Mouse (Mus musculus): ENCODE results near the gene Coa3. TPM values are rescaled to one million over a fixed set of nuclear protein-coding genes. Genes with fewer than 3 reads are reported as not detected.
A peak's percentile ranks its signal among the peaks of the same experiment; 100 is the strongest.

Coa3 gene
- total and polyA plus RNA-seq, 3 experiments = 88.4 to 302 (median 101) TPM

DNA sequence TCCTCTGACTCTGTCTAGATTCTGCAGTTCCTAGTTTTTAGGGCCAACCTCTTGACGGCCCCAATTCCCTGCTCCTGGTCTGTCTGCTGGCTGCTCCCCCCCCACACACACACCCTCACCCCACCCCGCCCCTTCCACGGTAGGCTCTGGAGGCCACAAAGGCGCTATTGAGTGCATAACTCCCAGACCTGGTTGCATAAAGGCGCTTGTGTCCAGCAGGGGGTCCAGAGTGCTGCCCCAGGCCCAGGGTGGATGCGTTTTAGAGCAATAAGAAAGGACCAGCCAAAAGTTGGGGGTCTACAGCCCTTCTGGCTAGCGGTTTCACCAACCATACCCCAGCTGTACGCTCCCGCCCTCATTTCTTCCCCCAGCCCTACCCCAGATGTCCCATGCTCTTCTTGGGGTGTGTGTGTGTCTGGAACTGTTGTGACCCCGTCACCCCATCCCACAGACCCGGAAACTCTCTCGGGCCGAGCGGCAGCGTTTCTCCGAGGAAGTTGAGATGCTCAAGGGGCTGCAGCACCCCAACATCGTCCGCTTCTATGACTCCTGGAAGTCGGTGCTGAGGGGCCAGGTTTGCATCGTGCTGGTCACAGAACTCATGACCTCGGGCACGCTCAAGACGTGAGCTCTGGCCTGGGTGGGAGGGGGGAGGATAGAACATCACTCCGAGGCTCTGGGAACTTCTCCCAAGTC lies 16.5 kb downstream of the Coa3 start:
- peaks cover 3% of the 10 kb centered on the region for H3K36me3 ChIP-seq (ENCODE audit: control insufficient read depth, insufficient read depth, low read length)
- no peak for DNase-seq
- H3K9ac ChIP-seq (ENCODE audit: low read depth, low read length) = no peak overlapping the region
- intact Hi-C loops (cut with DNase I) = loop anchor here (2.0 kb wide), 1 partner anchor 14 kb away; no protein-coding TSS in a partner anchor
- H3K27ac ChIP-seq = no peak overlapping the region
- 20% methylated on average over 24 of the region's 24 CpGs for WGBS
- H3K79me2 ChIP-seq (replicated peaks; ENCODE audit: control insufficient read depth, insufficient read depth, low read length) = no peaks in the 10 kb centered on the region
- no peaks in the 10 kb centered on the region; the same call in 1 of the 2 replicates for H3K27me3 ChIP-seq (ENCODE audit: control insufficient read depth, insufficient read depth, low read length)
- no peak overlapping the region for H3K4me3 ChIP-seq
- peaks cover 8% of the 10 kb centered on the region for H3K4me1 ChIP-seq (ENCODE audit: control insufficient read depth, insufficient read depth, low read length)
- TF ChIP-seq CTCF (IDR thresholded peaks at IDR 0.05) (no peak), EP300 (IDR thresholded peaks at IDR 0.05; ENCODE audit: insufficient read depth, low read depth, low read length) (no peak), POLR2A (IDR thresholded peaks at IDR 0.05; ENCODE audit: insufficient read depth, low read depth, low read length) (no peak)

GRCm38 (mm10) chr11:101260826-101261380 lies 18.0 kb downstream of the Coa3 start:
- H3K9ac ChIP-seq (ENCODE audit: low read depth, low read length) = peak overlapping the region; percentile 89
- H3K79me2 ChIP-seq (replicated peaks; ENCODE audit: control insufficient read depth, insufficient read depth, low read length) = no peaks in the 10 kb centered on the region
- H3K4me1 ChIP-seq (ENCODE audit: control insufficient read depth, insufficient read depth, low read length) = peaks cover 11% of the 10 kb centered on the region
- intact Hi-C loops (cut with DNase I) = no loop called here
- no peaks in the 10 kb centered on the region; the same call in 1 of the 2 replicates for H3K27me3 ChIP-seq (ENCODE audit: control insufficient read depth, insufficient read depth, low read length)
- H3K4me3 ChIP-seq = peak overlapping the region; percentile 78
- H3K27ac ChIP-seq = peak overlapping the region; percentile 86
- TF ChIP-seq EP300 (IDR thresholded peaks at IDR 0.05; ENCODE audit: insufficient read depth, low read depth, low read length) (no peak), CTCF (IDR thresholded peaks at IDR 0.05) (no peak), POLR2A (IDR thresholded peaks at IDR 0.05; ENCODE audit: insufficient read depth, low read depth, low read length) (no peak)
- no peak for DNase-seq
- under 1% methylated on average over 30 of the region's 30 CpGs for WGBS
- peaks cover 5% of the 10 kb centered on the region for H3K36me3 ChIP-seq (ENCODE audit: control insufficient read depth, insufficient read depth, low read length)

DNA sequence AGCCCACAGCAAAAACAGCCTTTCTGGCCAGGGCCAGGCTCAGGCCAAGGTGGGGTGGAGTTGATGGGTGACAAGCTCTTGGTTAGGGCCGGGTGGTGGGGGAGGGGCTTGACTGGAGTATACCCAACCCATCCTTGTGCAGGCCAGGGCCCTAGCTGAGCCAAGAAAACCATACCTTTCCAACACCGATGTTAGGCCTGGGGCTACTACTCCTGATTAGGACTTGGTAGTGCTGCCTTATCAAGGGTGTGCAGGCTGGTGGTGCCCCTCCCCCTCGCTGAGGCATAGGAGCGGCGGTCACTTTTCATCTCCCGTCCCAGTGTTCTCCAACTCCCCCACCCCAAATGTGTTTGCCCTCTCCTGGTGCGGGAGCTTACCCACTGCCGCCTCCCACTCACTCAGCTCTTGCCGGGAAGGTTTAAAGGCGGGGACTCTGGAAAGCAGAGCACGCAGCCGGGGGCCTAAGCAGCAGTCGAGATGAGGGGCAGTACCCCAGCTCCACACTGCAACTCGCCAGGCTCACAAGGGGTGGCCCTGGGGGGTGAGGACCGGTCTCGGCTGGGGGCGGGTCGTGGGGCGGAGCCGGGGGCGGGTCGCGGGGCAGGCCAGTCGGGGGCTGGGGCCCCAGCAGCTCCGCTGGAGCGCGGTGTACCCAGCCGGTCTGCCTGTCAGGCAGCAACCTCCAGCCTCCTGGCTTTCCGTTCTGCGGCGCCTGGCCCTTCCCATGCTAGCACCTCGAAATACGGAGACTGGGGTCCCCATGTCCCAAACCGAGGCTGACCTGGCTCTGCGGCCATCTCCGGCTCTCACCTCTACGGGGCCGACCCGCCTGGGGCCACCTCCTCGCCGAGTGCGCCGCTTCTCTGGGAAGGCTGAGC lies 18.7 kb downstream of the Coa3 start, which contains the start of gene Wnk4:
Wnk4 (plus strand) TSS at position 620 of the 878 bp plus-strand sequence.
- TF ChIP-seq POLR2A (IDR thresholded peaks at IDR 0.05; ENCODE audit: insufficient read depth, low read depth, low read length) = peak; percentile 79
- TF ChIP-seq EP300 (IDR thresholded peaks at IDR 0.05; ENCODE audit: insufficient read depth, low read depth, low read length) = peak; percentile 11; the same call in 1 of the 2 replicates
- no peak for TF ChIP-seq CTCF (IDR thresholded peaks at IDR 0.05)
- peak within 1 kb of the TSS; percentile 86 for H3K27ac ChIP-seq
- no peaks in the 10 kb centered on the region; the same call in 1 of the 2 replicates for H3K27me3 ChIP-seq (ENCODE audit: control insufficient read depth, insufficient read depth, low read length)
- peak; percentile 77 to 79 for DNase-seq
- no peaks in the 10 kb centered on the region for H3K79me2 ChIP-seq (replicated peaks; ENCODE audit: control insufficient read depth, insufficient read depth, low read length)
- peaks cover 5% of the 10 kb centered on the region for H3K36me3 ChIP-seq (ENCODE audit: control insufficient read depth, insufficient read depth, low read length)
- WGBS = 2% methylated on average over 43 of the region's 43 CpGs
- intact Hi-C loops (cut with DNase I) = no loop called here
- peak within 1 kb of the TSS; percentile 78 for H3K4me3 ChIP-seq
- H3K4me1 ChIP-seq (ENCODE audit: control insufficient read depth, insufficient read depth, low read length) = peaks cover 11% of the 10 kb centered on the region
- peak within 1 kb of the TSS; percentile 89 for H3K9ac ChIP-seq (ENCODE audit: low read depth, low read length)

GRCm38 (mm10) chr11:101259261-101259712 lies 19.6 kb downstream of the Coa3 start:
- TF ChIP-seq POLR2A (IDR thresholded peaks at IDR 0.05; ENCODE audit: insufficient read depth, low read depth, low read length) (no peak), EP300 (IDR thresholded peaks at IDR 0.05; ENCODE audit: insufficient read depth, low read depth, low read length) (no peak), CTCF (IDR thresholded peaks at IDR 0.05) (no peak)
- peak in 1 of 2 experiments; percentile 56 for DNase-seq

DNA sequence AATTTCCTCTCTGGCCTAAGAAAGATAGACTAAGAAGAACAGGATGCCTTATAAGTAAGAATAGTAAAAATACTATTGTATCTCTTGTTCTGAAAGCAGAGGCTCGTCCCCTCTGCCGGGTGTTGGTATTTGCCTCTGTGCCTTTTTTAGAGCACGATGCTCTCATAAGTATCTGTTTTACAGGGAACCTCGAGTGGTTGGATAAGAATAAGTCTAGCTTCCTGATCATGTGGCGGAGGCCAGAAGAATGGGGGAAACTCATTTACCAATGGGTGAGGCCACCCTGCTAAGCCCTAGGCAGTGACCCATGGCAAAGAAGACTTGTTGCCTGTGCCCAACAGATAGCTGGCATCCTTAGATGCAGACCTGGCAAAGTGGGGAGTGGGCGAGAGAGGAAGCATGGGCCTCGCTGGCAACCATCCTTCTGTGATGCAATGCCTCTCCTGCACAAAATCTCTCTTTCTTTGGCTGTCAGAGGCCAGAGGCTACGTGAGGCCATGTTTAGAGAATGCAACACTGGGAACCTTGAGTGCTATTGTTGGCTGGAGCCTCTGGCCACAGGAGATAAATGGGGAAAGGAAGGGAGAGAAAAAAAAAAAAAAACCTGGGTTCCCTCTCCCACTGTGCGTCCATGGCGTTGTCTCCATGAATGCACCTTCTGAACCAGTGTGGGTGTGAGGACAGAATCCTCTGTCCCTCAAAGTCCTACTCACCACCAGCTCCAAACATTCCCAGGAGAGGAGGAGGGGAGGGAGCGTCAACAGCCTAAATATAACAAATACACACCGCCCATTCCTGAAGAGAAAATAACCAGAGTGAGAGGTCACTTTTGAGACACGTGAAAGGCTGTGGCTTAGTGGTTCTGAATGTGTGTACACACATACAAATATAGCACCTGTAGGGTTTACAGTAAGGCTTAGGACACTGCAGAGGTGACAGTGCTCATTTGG lies 22.8 kb downstream of the Coa3 start:
- H3K4me1 ChIP-seq (ENCODE audit: control insufficient read depth, insufficient read depth, low read length) = peaks cover 15% of the 10 kb centered on the region
- H3K27ac ChIP-seq = peak overlapping the region; percentile 88
- peak in 1 of 2 experiments; percentile 66 for DNase-seq
- intact Hi-C loops (cut with DNase I) = no loop called here
- no peak overlapping the region for H3K4me3 ChIP-seq
- TF ChIP-seq EP300 (IDR thresholded peaks at IDR 0.05; ENCODE audit: insufficient read depth, low read depth, low read length) (peak; percentile 31), POLR2A (IDR thresholded peaks at IDR 0.05; ENCODE audit: insufficient read depth, low read depth, low read length) (no peak; the same call in 1 of the 2 replicates), CTCF (IDR thresholded peaks at IDR 0.05) (no peak)
- 42% methylated on average over 13 of the region's 13 CpGs for WGBS
- no peaks in the 10 kb centered on the region for H3K79me2 ChIP-seq (replicated peaks; ENCODE audit: control insufficient read depth, insufficient read depth, low read length)
- H3K9ac ChIP-seq (ENCODE audit: low read depth, low read length) = peak overlapping the region; percentile 29; the same call in 1 of the 2 replicates
- H3K36me3 ChIP-seq (ENCODE audit: control insufficient read depth, insufficient read depth, low read length) = peaks cover 11% of the 10 kb centered on the region
- no peaks in the 10 kb centered on the region for H3K27me3 ChIP-seq (ENCODE audit: control insufficient read depth, insufficient read depth, low read length)

More at GRCm38 (mm10) chr11:101259261-101259712, 19.6 kb downstream of the Coa3 start:
- 22% methylated on average over 6 of the region's 6 CpGs for WGBS
- peak overlapping the region; percentile 10; the same call in 1 of the 2 replicates for H3K9ac ChIP-seq (ENCODE audit: low read depth, low read length)
- H3K27ac ChIP-seq = peak overlapping the region; percentile 86
- H3K36me3 ChIP-seq (ENCODE audit: control insufficient read depth, insufficient read depth, low read length) = peaks cover 9% of the 10 kb centered on the region
- no peaks in the 10 kb centered on the region; the same call in 1 of the 2 replicates for H3K27me3 ChIP-seq (ENCODE audit: control insufficient read depth, insufficient read depth, low read length)
- no peak overlapping the region for H3K4me3 ChIP-seq
- intact Hi-C loops (cut with DNase I) = no loop called here
- H3K79me2 ChIP-seq (replicated peaks; ENCODE audit: control insufficient read depth, insufficient read depth, low read length) = no peaks in the 10 kb centered on the region
- H3K4me1 ChIP-seq (ENCODE audit: control insufficient read depth, insufficient read depth, low read length) = peaks cover 11% of the 10 kb centered on the region

Measured in heart, adult 2 months (tissue).